Mouse (Mus musculus): Measurements from ENCODE around the gene Prim2. TPM values are rescaled to one million over a fixed set of nuclear protein-coding genes. Genes with fewer than 3 reads are reported as not detected.

The Prim2 gene
- polyA plus RNA-seq, 1 experiment from 2014 or later = 44.0 TPM

- 87% methylated on average over 3 of the region's 3 CpGs for WGBS
- H3K36me3 ChIP-seq (ENCODE audit: control insufficient read depth, insufficient read depth, low read length) = no peaks in the 10 kb centered on the region
- H3K4me1 ChIP-seq (ENCODE audit: control insufficient read depth, insufficient read depth, low read length) = no peaks in the 10 kb centered on the region
- H3K9me3 ChIP-seq (ENCODE audit: control insufficient read depth, low read length) = no peaks in the 10 kb centered on the region
- ATAC-seq (ENCODE audit: low FRiP score, low TSS enrichment) = no peak
- H3K27ac ChIP-seq (ENCODE audit: low read depth, low read length) = no peak overlapping the region
- no peak overlapping the region for H3K4me2 ChIP-seq (replicated peaks; ENCODE audit: low read depth, low read length)
- no peak overlapping the region for H3K4me3 ChIP-seq (ENCODE audit: low read length)
- H3K27me3 ChIP-seq (ENCODE audit: control insufficient read depth, insufficient read depth, low read length) = no peaks in the 10 kb centered on the region
- no peak overlapping the region for H3K9ac ChIP-seq (ENCODE audit: low read depth, low read length)
Measured at GRCm38 (mm10) chr1:33563611-33564010, 106.0 kb downstream of the Prim2 start.

GRCm38 (mm10) chr1:33556638-33557037 lies 113.0 kb downstream of the Prim2 start:
- no peaks in the 10 kb centered on the region for H3K36me3 ChIP-seq (ENCODE audit: control insufficient read depth, insufficient read depth, low read length)
- H3K9ac ChIP-seq (ENCODE audit: low read depth, low read length) = no peak overlapping the region
- WGBS = 72% methylated on average over 4 of the region's 4 CpGs
- no peak overlapping the region for H3K27ac ChIP-seq (ENCODE audit: low read depth, low read length)
- no peaks in the 10 kb centered on the region for H3K9me3 ChIP-seq (ENCODE audit: control insufficient read depth, low read length)
- no peaks in the 10 kb centered on the region for H3K27me3 ChIP-seq (ENCODE audit: control insufficient read depth, insufficient read depth, low read length)
- no peak for ATAC-seq (ENCODE audit: low FRiP score, low TSS enrichment)
- no peaks in the 10 kb centered on the region for H3K4me1 ChIP-seq (ENCODE audit: control insufficient read depth, insufficient read depth, low read length)
- no peak overlapping the region for H3K4me2 ChIP-seq (replicated peaks; ENCODE audit: low read depth, low read length)
- no peak overlapping the region for H3K4me3 ChIP-seq (ENCODE audit: low read length)

GRCm38 (mm10) chr1:33555626-33556025 lies 114.0 kb downstream of the Prim2 start:
- no peaks in the 10 kb centered on the region for H3K36me3 ChIP-seq (ENCODE audit: control insufficient read depth, insufficient read depth, low read length)
- no peak overlapping the region for H3K4me2 ChIP-seq (replicated peaks; ENCODE audit: low read depth, low read length)
- H3K4me1 ChIP-seq (ENCODE audit: control insufficient read depth, insufficient read depth, low read length) = no peaks in the 10 kb centered on the region
- H3K9me3 ChIP-seq (ENCODE audit: control insufficient read depth, low read length) = no peaks in the 10 kb centered on the region
- H3K27ac ChIP-seq (ENCODE audit: low read depth, low read length) = no peak overlapping the region
- H3K9ac ChIP-seq (ENCODE audit: low read depth, low read length) = no peak overlapping the region
- ATAC-seq (ENCODE audit: low FRiP score, low TSS enrichment) = no peak
- 83% methylated on average over 2 of the region's 2 CpGs for WGBS
- no peaks in the 10 kb centered on the region for H3K27me3 ChIP-seq (ENCODE audit: control insufficient read depth, insufficient read depth, low read length)
- no peak overlapping the region for H3K4me3 ChIP-seq (ENCODE audit: low read length)

- WGBS = 95% methylated on average over 9 of the region's 9 CpGs
- H3K4me2 ChIP-seq (replicated peaks; ENCODE audit: low read depth, low read length) = no peak overlapping the region
- H3K27ac ChIP-seq (ENCODE audit: low read depth, low read length) = no peak overlapping the region
- no peak overlapping the region for H3K9ac ChIP-seq (ENCODE audit: low read depth, low read length)
- no peak for ATAC-seq (ENCODE audit: low FRiP score, low TSS enrichment)
- no peaks in the 10 kb centered on the region for H3K36me3 ChIP-seq (ENCODE audit: control insufficient read depth, insufficient read depth, low read length)
- 0 out of 2 replicates have a peak, but pooled peaks cover 4% of the 10 kb centered on the region for H3K9me3 ChIP-seq (ENCODE audit: control insufficient read depth, low read length)
- no peaks in the 10 kb centered on the region for H3K27me3 ChIP-seq (ENCODE audit: control insufficient read depth, insufficient read depth, low read length)
- no peaks in the 10 kb centered on the region for H3K4me1 ChIP-seq (ENCODE audit: control insufficient read depth, insufficient read depth, low read length)
- H3K4me3 ChIP-seq (ENCODE audit: low read length) = no peak overlapping the region
Measured at GRCm38 (mm10) chr1:33551350-33551749, 118.2 kb downstream of the Prim2 start.

- no peaks in the 10 kb centered on the region for H3K27me3 ChIP-seq (ENCODE audit: control insufficient read depth, insufficient read depth, low read length)
Measured at GRCm38 (mm10) chr1:33541708-33542107, 127.9 kb downstream of the Prim2 start.

GRCm38 (mm10) chr1:33537948-33538347 lies 131.6 kb downstream of the Prim2 start:
- no peak overlapping the region for H3K27ac ChIP-seq (ENCODE audit: low read depth, low read length)
- H3K36me3 ChIP-seq (ENCODE audit: control insufficient read depth, insufficient read depth, low read length) = no peaks in the 10 kb centered on the region; the same call in 1 of the 2 replicates
- no peaks in the 10 kb centered on the region for H3K4me1 ChIP-seq (ENCODE audit: control insufficient read depth, insufficient read depth, low read length)
- no peak for ATAC-seq (ENCODE audit: low FRiP score, low TSS enrichment)
- H3K9me3 ChIP-seq (ENCODE audit: control insufficient read depth, low read length) = no peaks in the 10 kb centered on the region
- H3K9ac ChIP-seq (ENCODE audit: low read depth, low read length) = no peak overlapping the region
- no peak overlapping the region for H3K4me2 ChIP-seq (replicated peaks; ENCODE audit: low read depth, low read length)
- H3K27me3 ChIP-seq (ENCODE audit: control insufficient read depth, insufficient read depth, low read length) = no peaks in the 10 kb centered on the region
- H3K4me3 ChIP-seq (ENCODE audit: low read length) = no peak overlapping the region

More at GRCm38 (mm10) chr1:33541708-33542107, 127.9 kb downstream of the Prim2 start:
- no peaks in the 10 kb centered on the region for H3K4me1 ChIP-seq (ENCODE audit: control insufficient read depth, insufficient read depth, low read length)
- no peak for ATAC-seq (ENCODE audit: low FRiP score, low TSS enrichment)
- H3K4me3 ChIP-seq (ENCODE audit: low read length) = no peak overlapping the region
- no peaks in the 10 kb centered on the region for H3K9me3 ChIP-seq (ENCODE audit: control insufficient read depth, low read length)
- no peak overlapping the region for H3K4me2 ChIP-seq (replicated peaks; ENCODE audit: low read depth, low read length)
- 93% methylated on average over 7 of the region's 7 CpGs for WGBS
- H3K36me3 ChIP-seq (ENCODE audit: control insufficient read depth, insufficient read depth, low read length) = no peaks in the 10 kb centered on the region; the same call in 1 of the 2 replicates
- H3K9ac ChIP-seq (ENCODE audit: low read depth, low read length) = no peak overlapping the region
- H3K27ac ChIP-seq (ENCODE audit: low read depth, low read length) = no peak overlapping the region

- Histone ChIP-seq H3K4me3 (ENCODE audit: low read length) (no peak overlapping the region), H3K4me1 (ENCODE audit: control insufficient read depth, insufficient read depth, low read length) (no peaks in the 10 kb centered on the region), H3K4me2 (replicated peaks; ENCODE audit: low read depth, low read length) (no peak overlapping the region), H3K36me3 (ENCODE audit: control insufficient read depth, insufficient read depth, low read length) (no peaks in the 10 kb centered on the region; the same call in 1 of the 2 replicates), H3K27ac (ENCODE audit: low read depth, low read length) (no peak overlapping the region), H3K9me3 (ENCODE audit: control insufficient read depth, low read length) (no peaks in the 10 kb centered on the region), H3K9ac (ENCODE audit: low read depth, low read length) (no peak overlapping the region), H3K27me3 (ENCODE audit: control insufficient read depth, insufficient read depth, low read length) (no peaks in the 10 kb centered on the region)
- WGBS = 97% methylated on average over 4 of the region's 4 CpGs
- no peak for ATAC-seq (ENCODE audit: low FRiP score, low TSS enrichment)
Measured at GRCm38 (mm10) chr1:33536272-33537004, 133.2 kb downstream of the Prim2 start.

- WGBS = 96% methylated on average over 2 of the region's 2 CpGs
- ATAC-seq (ENCODE audit: low FRiP score, low TSS enrichment) = no peak
- H3K9ac ChIP-seq (ENCODE audit: low read depth, low read length) = no peak overlapping the region
- no peaks in the 10 kb centered on the region for H3K27me3 ChIP-seq (ENCODE audit: control insufficient read depth, insufficient read depth, low read length)
- no peak overlapping the region for H3K4me3 ChIP-seq (ENCODE audit: low read length)
- no peaks in the 10 kb centered on the region for H3K9me3 ChIP-seq (ENCODE audit: control insufficient read depth, low read length)
- H3K36me3 ChIP-seq (ENCODE audit: control insufficient read depth, insufficient read depth, low read length) = no peaks in the 10 kb centered on the region; the same call in 1 of the 2 replicates
- no peak overlapping the region for H3K4me2 ChIP-seq (replicated peaks; ENCODE audit: low read depth, low read length)
- H3K4me1 ChIP-seq (ENCODE audit: control insufficient read depth, insufficient read depth, low read length) = no peaks in the 10 kb centered on the region
- H3K27ac ChIP-seq (ENCODE audit: low read depth, low read length) = no peak overlapping the region
Measured at GRCm38 (mm10) chr1:33535140-33535686, 134.4 kb downstream of the Prim2 start.

GRCm38 (mm10) chr1:33531860-33532259 lies 137.7 kb downstream of the Prim2 start:
- H3K36me3 ChIP-seq (ENCODE audit: control insufficient read depth, insufficient read depth, low read length) = no peaks in the 10 kb centered on the region
- no peak overlapping the region for H3K4me3 ChIP-seq (ENCODE audit: low read length)
- H3K9me3 ChIP-seq (ENCODE audit: control insufficient read depth, low read length) = no peaks in the 10 kb centered on the region
- ATAC-seq (ENCODE audit: low FRiP score, low TSS enrichment) = no peak
- 69% methylated on average over 3 of the region's 3 CpGs for WGBS
- H3K27ac ChIP-seq (ENCODE audit: low read depth, low read length) = no peak overlapping the region
- H3K4me1 ChIP-seq (ENCODE audit: control insufficient read depth, insufficient read depth, low read length) = no peaks in the 10 kb centered on the region
- H3K4me2 ChIP-seq (replicated peaks; ENCODE audit: low read depth, low read length) = no peak overlapping the region
- H3K9ac ChIP-seq (ENCODE audit: low read depth, low read length) = no peak overlapping the region
- no peaks in the 10 kb centered on the region for H3K27me3 ChIP-seq (ENCODE audit: control insufficient read depth, insufficient read depth, low read length)

All from kidney, embryonic 14.5 days (tissue).